Mouse (Mus musculus): ENCODE results near the gene Rreb1.

Rreb1 gene

GRCm38 (mm10) chr13:37969988-37970387 is 191.8 kb downstream of the Rreb1 start:
- no peak for DNase-seq (ENCODE audit: low read depth, low spot score)

- DNase-seq (ENCODE audit: low read depth, low spot score): no peak
Measured at GRCm38 (mm10) chr13:37970887-37971530, 192.8 kb downstream of the Rreb1 start.

GRCm38 (mm10) chr13:37974036-37974435 is 195.8 kb downstream of the Rreb1 start:
- no peak for DNase-seq (ENCODE audit: low read depth, low spot score)

DNA sequence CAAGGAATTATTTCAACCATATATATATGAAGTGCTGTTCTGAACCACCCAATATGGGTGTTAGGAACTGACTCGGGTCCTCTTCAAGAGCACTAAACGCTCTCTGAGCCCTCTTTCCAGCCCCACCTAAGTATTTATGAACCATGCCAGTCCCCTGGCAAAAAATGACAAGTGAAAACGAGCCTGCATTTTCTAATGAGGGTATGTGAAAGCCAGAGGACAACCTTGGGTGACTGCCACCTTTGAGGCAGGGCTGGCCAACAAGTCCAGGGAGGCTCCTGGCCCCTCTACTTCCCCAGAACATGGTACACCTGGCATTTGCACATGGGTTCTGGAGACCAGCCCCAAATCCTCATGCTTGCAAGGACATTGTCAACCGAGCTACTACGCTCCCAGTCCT is 196.5 kb downstream of the Rreb1 start:
- DNase-seq (ENCODE audit: low read depth, low spot score): no peak

- no peak for DNase-seq (ENCODE audit: low read depth, low spot score)
Measured at GRCm38 (mm10) chr13:37979506-37979905, 201.3 kb downstream of the Rreb1 start.

GRCm38 (mm10) chr13:37980346-37980745 is 202.1 kb downstream of the Rreb1 start:
- no peak for DNase-seq (ENCODE audit: low read depth, low spot score)

GRCm38 (mm10) chr13:37981063-37981462 is 202.9 kb downstream of the Rreb1 start:
- no peak for DNase-seq (ENCODE audit: low read depth, low spot score)

- no peak for DNase-seq (ENCODE audit: low read depth, low spot score)
Measured at GRCm38 (mm10) chr13:37986166-37986565, 208.0 kb downstream of the Rreb1 start.

DNA sequence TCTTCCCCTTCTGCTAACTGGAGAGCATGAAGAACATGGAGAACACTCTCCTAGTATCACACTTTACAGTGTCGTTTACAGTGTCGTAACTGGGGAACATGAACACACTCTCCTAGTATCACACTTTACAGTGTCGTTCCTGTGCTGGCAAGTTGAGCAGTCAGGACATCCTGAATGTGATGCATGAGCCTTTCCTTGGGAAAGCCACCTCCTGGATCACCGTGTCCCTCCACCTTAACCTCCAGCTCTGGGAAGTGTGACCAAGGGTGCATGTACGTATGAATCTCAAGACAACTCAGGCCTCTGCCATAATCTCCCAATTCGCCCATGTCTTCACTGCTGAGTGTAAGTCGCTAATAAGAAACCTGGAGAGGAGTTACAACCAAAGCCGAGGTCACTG is 211.5 kb downstream of the Rreb1 start:
- DNase-seq (ENCODE audit: low read depth, low spot score): no peak

DNA sequence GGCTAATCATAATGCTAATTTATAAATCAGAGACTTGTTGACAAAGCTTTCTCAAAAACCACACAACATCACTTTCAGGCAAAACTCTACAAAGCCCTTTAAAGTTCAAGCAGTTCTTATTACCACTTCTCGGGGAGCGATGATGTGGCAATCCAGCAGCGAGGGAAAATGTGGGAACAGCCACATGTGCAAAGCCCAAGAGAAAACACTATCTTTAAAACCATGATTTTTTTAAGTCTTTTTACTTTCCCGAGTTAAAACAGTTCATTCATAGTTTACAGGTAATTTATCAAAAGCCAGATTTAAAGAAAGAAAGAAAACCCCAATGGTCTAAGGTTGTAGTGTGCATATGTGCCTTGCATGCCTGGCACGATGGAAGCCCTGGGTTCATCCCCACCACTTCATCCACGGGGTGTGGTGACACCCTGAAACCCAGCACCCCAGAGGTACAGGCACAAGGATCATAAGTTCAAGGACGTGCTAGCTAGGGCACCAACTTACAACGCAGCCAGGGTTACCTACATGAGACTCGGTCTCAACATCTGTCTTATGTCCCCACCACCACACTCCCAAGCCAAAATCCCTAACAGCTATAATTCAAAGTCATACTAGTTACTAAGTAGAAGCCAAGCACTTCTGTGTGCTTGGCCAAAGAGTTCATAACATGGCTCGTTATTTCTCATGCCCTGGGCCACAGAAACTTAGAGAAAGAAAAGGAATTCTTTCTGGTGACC is 214.6 kb downstream of the Rreb1 start:
- peak; percentile 16 for DNase-seq (ENCODE audit: low read depth, low spot score)

DNA sequence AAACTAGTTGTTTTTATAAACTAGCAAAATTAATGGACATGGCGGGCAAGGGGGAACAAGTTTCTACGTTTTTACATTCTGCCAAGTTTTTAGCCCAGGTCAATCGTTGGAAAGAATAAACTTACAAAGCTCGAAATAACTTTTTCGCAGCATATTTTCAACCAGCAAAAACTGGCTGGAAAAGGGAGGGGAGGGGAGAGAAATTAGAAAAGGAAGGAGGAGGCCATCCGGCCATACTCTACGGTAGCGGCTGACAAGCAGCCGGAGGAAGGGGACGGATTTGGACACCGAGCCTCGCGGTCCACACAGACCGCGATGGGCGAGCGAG is 215.1 kb downstream of the Rreb1 start:
- no peak for DNase-seq (ENCODE audit: low read depth, low spot score)

- DNase-seq (ENCODE audit: low read depth, low spot score): peak; percentile 95
Measured at GRCm38 (mm10) chr13:37993704-37994404, 215.7 kb downstream of the Rreb1 start, which contains the start of gene Ssr1. Gene Ssr1, minus strand, starts transcription at chr13:37994217.

GRCm38 (mm10) chr13:37994405-37994749 is 216.2 kb downstream of the Rreb1 start:
- DNase-seq (ENCODE audit: low read depth, low spot score): no peak

DNA sequence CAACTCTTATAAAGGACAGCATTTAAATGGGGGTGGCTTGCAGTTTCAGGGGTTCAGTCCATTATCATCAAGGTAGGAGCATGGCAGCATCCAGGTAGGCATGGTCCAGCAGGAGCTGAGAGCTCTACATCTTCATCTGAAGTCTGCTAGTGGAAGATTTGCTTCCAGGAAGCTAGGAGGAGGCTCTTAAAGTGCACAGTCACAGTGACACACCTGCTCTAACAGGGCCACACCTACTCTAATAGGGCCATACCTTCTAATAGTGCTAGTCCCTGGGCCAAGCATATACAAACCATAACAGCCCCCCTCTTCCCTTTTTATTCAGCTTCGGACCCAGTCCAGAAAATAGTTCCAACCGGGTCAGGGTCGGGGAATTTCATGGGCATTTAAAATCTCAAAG is 221.5 kb downstream of the Rreb1 start:
- no peak for DNase-seq (ENCODE audit: low read depth, low spot score)
